ENCODE assay signal across 19 mouse cellular contexts in the genomic region with DNA sequence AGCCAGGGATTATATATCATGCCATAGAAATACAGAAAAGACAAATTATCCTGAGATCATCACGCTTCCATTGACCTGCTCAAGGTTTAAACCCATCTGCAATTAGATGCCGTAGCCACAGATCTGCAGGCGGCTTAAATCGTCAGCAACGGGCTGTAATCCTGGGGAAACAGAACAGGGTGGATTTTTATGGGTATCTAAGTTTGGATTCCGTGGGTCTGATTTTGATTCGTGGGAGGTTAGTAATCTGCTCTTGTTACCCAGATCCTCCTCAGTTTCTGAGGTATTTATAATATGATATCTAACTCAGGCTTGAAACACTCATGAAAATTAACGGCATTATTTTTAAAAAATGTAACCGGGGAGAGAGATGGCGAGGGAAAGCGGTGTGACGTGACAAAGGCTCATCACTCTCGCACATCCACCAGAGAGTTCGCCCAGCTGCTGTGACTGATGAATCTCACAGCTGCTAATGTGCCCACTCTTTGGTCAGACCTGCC.
DNase-seq lines count a peak whose midpoint lies in the region; ATAC-seq lines count a peak whose summit lies in the region.
"Had no signal": no experiment of that assay in that cellular context is flagged by ENCODE, and none has a peak within 500 bp of the region (broad histone marks: within the 10 kb centered on the region; RNA-seq: fewer than 3 reads in every experiment).

No protein-coding gene starts in this region.

- H3K36me3 ChIP-seq in forebrain, embryonic 10.5 days (replicated peaks) = no peaks in the 10 kb centered on the region
- H3K36me3 ChIP-seq in forebrain, embryonic 16.5 days (ENCODE audit: control insufficient read depth, insufficient read depth) = no peaks in the 10 kb centered on the region
- no peaks in the 10 kb centered on the region for H3K36me3 ChIP-seq in midbrain, embryonic 12.5 days
- no peaks in the 10 kb centered on the region for H3K36me3 ChIP-seq in midbrain, embryonic 10.5 days
- no peaks in the 10 kb centered on the region for H3K36me3 ChIP-seq in hindbrain, embryonic 15.5 days
- H3K36me3 ChIP-seq in neural tube, embryonic 15.5 days = no peaks in the 10 kb centered on the region
- no peaks in the 10 kb centered on the region for H3K36me3 ChIP-seq in heart, embryonic 10.5 days
- H3K36me3 ChIP-seq: embryonic facial prominence, embryonic 13.5 days; limb, embryonic 13.5 days; liver, embryonic 13.5 days had no signal

- H3K9ac ChIP-seq in forebrain, embryonic 16.5 days (replicated peaks; ENCODE audit: low read depth, low read length) = no peak overlapping the region
- no peak overlapping the region for H3K9ac ChIP-seq in midbrain, embryonic 12.5 days (replicated peaks)
- H3K9ac ChIP-seq in hindbrain, embryonic 15.5 days = 0 out of 2 replicates have a peak overlapping the region, but pooled peaks have one; percentile 4
- no peak overlapping the region for H3K9ac ChIP-seq in neural tube, embryonic 15.5 days (replicated peaks)
- H3K9ac ChIP-seq: embryonic facial prominence, embryonic 13.5 days; limb, embryonic 13.5 days; liver, embryonic 13.5 days; lung, embryonic 14.5 days had no signal

- H3K9me3 ChIP-seq in forebrain, embryonic 10.5 days = no peaks in the 10 kb centered on the region
- no peaks in the 10 kb centered on the region for H3K9me3 ChIP-seq in forebrain, embryonic 16.5 days (ENCODE audit: control insufficient read depth, low read length)
- no peaks in the 10 kb centered on the region for H3K9me3 ChIP-seq in midbrain, embryonic 12.5 days
- no peaks in the 10 kb centered on the region for H3K9me3 ChIP-seq in midbrain, embryonic 10.5 days (replicated peaks)
- H3K9me3 ChIP-seq in hindbrain, embryonic 15.5 days = no peaks in the 10 kb centered on the region
- H3K9me3 ChIP-seq in neural tube, embryonic 15.5 days (replicated peaks) = no peaks in the 10 kb centered on the region
- H3K9me3 ChIP-seq in heart, embryonic 10.5 days = no peaks in the 10 kb centered on the region
- H3K9me3 ChIP-seq: embryonic facial prominence, embryonic 13.5 days; limb, embryonic 13.5 days; liver, embryonic 13.5 days had no signal

- no peak for ATAC-seq in forebrain, embryonic 16.5 days
- no peak for ATAC-seq in midbrain, embryonic 12.5 days (ENCODE audit: low FRiP score, low read depth)
- no peak for ATAC-seq in hindbrain, embryonic 15.5 days (ENCODE audit: low FRiP score, low read depth)
- no peak; the same call in 1 of the 2 replicates for ATAC-seq in neural tube, embryonic 15.5 days (ENCODE audit: low FRiP score)
- ATAC-seq: intestine, embryonic 16.5 days had no signal

- H3K4me3 ChIP-seq in forebrain, embryonic 10.5 days = no peak overlapping the region
- H3K4me3 ChIP-seq in forebrain, embryonic 16.5 days (replicated peaks; ENCODE audit: low read length) = no peak overlapping the region
- no peak overlapping the region for H3K4me3 ChIP-seq in midbrain, embryonic 12.5 days
- no peak overlapping the region for H3K4me3 ChIP-seq in midbrain, embryonic 10.5 days
- H3K4me3 ChIP-seq in hindbrain, embryonic 15.5 days = no peak overlapping the region
- 0 out of 2 replicates have a peak overlapping the region, but pooled peaks have one; percentile 8 for H3K4me3 ChIP-seq in neural tube, embryonic 15.5 days (replicated peaks)
- H3K4me3 ChIP-seq in heart, embryonic 10.5 days = no peak overlapping the region
- H3K4me3 ChIP-seq: embryonic facial prominence, embryonic 13.5 days; limb, embryonic 13.5 days; liver, embryonic 13.5 days had no signal

- peaks cover 23% of the 10 kb centered on the region for H3K4me1 ChIP-seq in forebrain, embryonic 10.5 days
- peaks cover 4% of the 10 kb centered on the region for H3K4me1 ChIP-seq in forebrain, embryonic 16.5 days (replicated peaks; ENCODE audit: control insufficient read depth, insufficient read depth, low read length)
- H3K4me1 ChIP-seq in midbrain, embryonic 12.5 days = peaks cover 18% of the 10 kb centered on the region; the same call in 1 of the 2 replicates
- H3K4me1 ChIP-seq in midbrain, embryonic 10.5 days = peaks cover 27% of the 10 kb centered on the region
- H3K4me1 ChIP-seq in hindbrain, embryonic 15.5 days (replicated peaks) = peaks cover 16% of the 10 kb centered on the region
- H3K4me1 ChIP-seq in neural tube, embryonic 15.5 days = peaks cover 17% of the 10 kb centered on the region
- H3K4me1 ChIP-seq in heart, embryonic 10.5 days = no peaks in the 10 kb centered on the region
- H3K4me1 ChIP-seq: liver, embryonic 13.5 days had no signal

- peak overlapping the region; percentile 8; the same call in 1 of the 2 replicates for H3K27ac ChIP-seq in forebrain, embryonic 10.5 days
- no peak overlapping the region for H3K27ac ChIP-seq in forebrain, embryonic 16.5 days (ENCODE audit: low read length)
- peak overlapping the region; percentile 35; the same call in 1 of the 2 replicates for H3K27ac ChIP-seq in midbrain, embryonic 12.5 days (replicated peaks)
- H3K27ac ChIP-seq in midbrain, embryonic 10.5 days (replicated peaks) = no peak overlapping the region
- H3K27ac ChIP-seq in hindbrain, embryonic 15.5 days (replicated peaks) = peak overlapping the region; percentile 41; the same call in 1 of the 2 replicates
- H3K27ac ChIP-seq in neural tube, embryonic 15.5 days (replicated peaks) = peak overlapping the region; percentile 54
- H3K27ac ChIP-seq in heart, embryonic 10.5 days = no peak overlapping the region
- H3K27ac ChIP-seq: embryonic facial prominence, embryonic 13.5 days; limb, embryonic 13.5 days; liver, embryonic 13.5 days had no signal

- DNase-seq in forebrain, embryonic 10.5 days (ENCODE audit: extremely low spot score, low spot score) = no peak
- no peak for DNase-seq in midbrain, embryonic 10.5 days (ENCODE audit: low spot score)
- no peak for DNase-seq in urinary bladder, adult 2 months (ENCODE audit: low spot score)
- no peak for DNase-seq in heart, embryonic 10.5 days (ENCODE audit: low spot score)
- DNase-seq: adrenal gland, adult 8-10 months; cerebellum, adult 9-11 months; heart, adult 11 months; heart, postnatal 4 days; kidney, postnatal 36 days; liver, embryonic 13.5 days; lung, embryonic 14.5 days; lung, postnatal 36 days had no signal

- H3K4me2 ChIP-seq in forebrain, embryonic 16.5 days (ENCODE audit: low read length) = no peak overlapping the region
- H3K4me2 ChIP-seq in midbrain, embryonic 12.5 days (replicated peaks) = no peak overlapping the region
- peak overlapping the region; percentile 29; the same call in 1 of the 2 replicates for H3K4me2 ChIP-seq in hindbrain, embryonic 15.5 days
- H3K4me2 ChIP-seq in neural tube, embryonic 15.5 days = peak overlapping the region; percentile 36
- H3K4me2 ChIP-seq: embryonic facial prominence, embryonic 13.5 days; limb, embryonic 13.5 days; liver, embryonic 13.5 days; lung, embryonic 14.5 days had no signal

- H3K27me3 ChIP-seq in forebrain, embryonic 10.5 days (ENCODE audit: poor library complexity, severe bottlenecking) = no peaks in the 10 kb centered on the region
- no peaks in the 10 kb centered on the region for H3K27me3 ChIP-seq in forebrain, embryonic 16.5 days (replicated peaks; ENCODE audit: control insufficient read depth, insufficient read depth, low read length)
- H3K27me3 ChIP-seq in midbrain, embryonic 12.5 days = no peaks in the 10 kb centered on the region
- H3K27me3 ChIP-seq in midbrain, embryonic 10.5 days (ENCODE audit: low read depth, poor library complexity, severe bottlenecking) = no peaks in the 10 kb centered on the region
- no peaks in the 10 kb centered on the region for H3K27me3 ChIP-seq in hindbrain, embryonic 15.5 days
- H3K27me3 ChIP-seq in neural tube, embryonic 15.5 days (replicated peaks) = no peaks in the 10 kb centered on the region
- no peaks in the 10 kb centered on the region for H3K27me3 ChIP-seq in heart, embryonic 10.5 days (ENCODE audit: insufficient read depth, poor library complexity, severe bottlenecking)
- H3K27me3 ChIP-seq: embryonic facial prominence, embryonic 13.5 days; limb, embryonic 13.5 days had no signal

- 87% methylated on average over 14 of the region's 14 CpGs for WGBS in forebrain, embryonic 10.5 days
- 56% methylated on average over 14 of the region's 14 CpGs for WGBS in forebrain, embryonic 16.5 days
- 64% methylated on average over 14 of the region's 14 CpGs for WGBS in midbrain, embryonic 12.5 days
- 89% methylated on average over 14 of the region's 14 CpGs for WGBS in midbrain, embryonic 10.5 days
- 43% methylated on average over 14 of the region's 14 CpGs for WGBS in hindbrain, embryonic 15.5 days
- 29% methylated on average over 14 of the region's 14 CpGs for WGBS in neural tube, embryonic 15.5 days
- WGBS in heart, embryonic 10.5 days = 89% methylated on average over 14 of the region's 14 CpGs

Comparison
In these comparisons a context has a peak if more than half of its experiments do, and no peak if none do; other contexts are left out.
1. H3K27ac ChIP-seq: peak in forebrain, embryonic 10.5 days (single experiment), midbrain, embryonic 12.5 days (single experiment), hindbrain, embryonic 15.5 days (single experiment) and neural tube, embryonic 15.5 days (single experiment); none in forebrain, embryonic 16.5 days (single experiment), midbrain, embryonic 10.5 days (single experiment) and heart, embryonic 10.5 days (single experiment).
2. H3K4me2 ChIP-seq: peak in hindbrain, embryonic 15.5 days (single experiment) and neural tube, embryonic 15.5 days (single experiment); none in forebrain, embryonic 16.5 days (single experiment) and midbrain, embryonic 12.5 days (single experiment).